Mouse (Mus musculus): ENCODE measurements at regions not wholly inside any gene's neighbourhood (a gene's known extent, or its start where the extent isn't known, plus 50 kb on each side); places are given as distances from the start of the nearest gene placed in this dataset.

DNA sequence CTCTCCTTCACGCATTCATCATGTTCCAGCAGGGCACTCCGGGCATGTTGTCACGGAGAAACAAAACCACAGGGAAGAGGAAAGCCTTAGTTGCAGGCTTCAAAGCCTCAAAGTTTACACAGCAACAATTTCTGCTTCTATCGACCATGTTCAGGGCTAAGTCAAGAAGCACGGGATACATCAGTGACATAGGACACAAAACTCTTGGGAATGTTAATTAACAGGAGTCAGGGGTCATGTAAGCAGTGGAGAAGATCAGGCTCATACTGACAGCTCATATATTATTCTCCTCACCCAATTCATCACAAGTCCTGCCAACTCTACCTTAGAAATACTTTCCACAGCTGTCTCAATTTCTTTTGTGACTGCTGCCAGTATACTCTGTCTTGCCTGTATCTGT is 133.0 kb upstream of the Btbd3 start:
- no peak overlapping the region for H3K27ac ChIP-seq (ENCODE audit: insufficient read depth, low read length)
- H3K4me3 ChIP-seq (ENCODE audit: insufficient read depth, low read length) = no peak overlapping the region
- TF ChIP-seq POLR2A (IDR thresholded peaks at IDR 0.05; ENCODE audit: extremely low read depth, insufficient read depth, low read length) (no peak), CTCF (IDR thresholded peaks at IDR 0.05; ENCODE audit: extremely low read depth, insufficient read depth, low read length) (no peak)

GRCm38 (mm10) chr2:138120868-138121267 is 135.5 kb upstream of the Btbd3 start:
- no peak overlapping the region for H3K27ac ChIP-seq (ENCODE audit: insufficient read depth, low read length)
- H3K4me1 ChIP-seq (ENCODE audit: control insufficient read depth, insufficient read depth, low read length) = peaks cover 3% of the 10 kb centered on the region
- H3K4me3 ChIP-seq (ENCODE audit: insufficient read depth, low read length) = no peak overlapping the region
- TF ChIP-seq POLR2A (IDR thresholded peaks at IDR 0.05; ENCODE audit: extremely low read depth, insufficient read depth, low read length) (no peak), CTCF (IDR thresholded peaks at IDR 0.05; ENCODE audit: extremely low read depth, insufficient read depth, low read length) (no peak)

More for the DNA sequence above, 133.0 kb upstream of the Btbd3 start:
- H3K4me1 ChIP-seq (ENCODE audit: control insufficient read depth, insufficient read depth, low read length) = peaks cover 3% of the 10 kb centered on the region

DNA sequence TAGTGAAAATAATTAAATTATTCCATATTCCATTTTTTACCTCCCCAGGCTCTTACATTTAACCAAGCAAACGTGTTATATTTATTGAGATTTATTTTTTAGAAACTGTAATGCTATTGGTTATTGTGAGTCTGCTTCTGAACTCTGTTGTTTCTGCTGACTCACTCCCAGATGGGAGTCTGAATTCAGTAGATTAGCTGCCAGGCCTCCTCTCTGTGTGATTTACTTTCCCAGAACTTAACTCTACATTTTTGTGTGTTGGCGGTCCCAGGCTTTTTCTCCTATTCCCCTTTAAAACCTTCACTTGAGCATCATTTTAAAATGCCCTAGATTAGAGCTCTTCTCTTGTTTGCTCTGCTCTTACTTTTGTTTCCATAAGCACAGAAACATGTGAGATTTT is 136.2 kb upstream of the Btbd3 start:
- peaks cover 3% of the 10 kb centered on the region for H3K4me1 ChIP-seq (ENCODE audit: control insufficient read depth, insufficient read depth, low read length)
- TF ChIP-seq CTCF (IDR thresholded peaks at IDR 0.05; ENCODE audit: extremely low read depth, insufficient read depth, low read length) = no peak
- no peak for TF ChIP-seq POLR2A (IDR thresholded peaks at IDR 0.05; ENCODE audit: extremely low read depth, insufficient read depth, low read length)
- no peak overlapping the region for H3K27ac ChIP-seq (ENCODE audit: insufficient read depth, low read length)
- no peak overlapping the region for H3K4me3 ChIP-seq (ENCODE audit: insufficient read depth, low read length)

DNA sequence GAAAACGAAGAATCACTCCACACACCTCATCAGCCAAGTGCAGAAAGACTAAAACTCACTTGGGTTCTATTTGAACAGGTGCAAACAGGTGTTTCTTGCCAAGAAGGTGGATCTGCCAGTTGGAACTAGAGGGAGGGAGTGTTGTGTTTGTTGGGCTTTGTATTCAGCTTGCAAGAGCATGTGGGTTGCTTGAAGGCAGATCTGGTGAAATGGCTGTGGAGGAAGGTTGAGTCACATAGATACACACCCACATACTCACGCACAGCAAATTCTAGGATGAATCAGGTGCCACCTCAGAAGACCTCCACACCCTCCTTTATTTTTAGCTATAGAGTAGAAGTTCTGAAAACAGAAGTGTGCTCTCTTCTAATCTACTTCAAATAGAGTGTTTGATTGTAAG is 156.6 kb upstream of the Btbd3 start:
- Histone ChIP-seq H3K27ac (ENCODE audit: insufficient read depth, low read length) (no peak overlapping the region), H3K4me1 (ENCODE audit: control insufficient read depth, insufficient read depth, low read length) (no peaks in the 10 kb centered on the region), H3K4me3 (ENCODE audit: insufficient read depth, low read length) (no peak overlapping the region)
- no peak for TF ChIP-seq CTCF (IDR thresholded peaks at IDR 0.05; ENCODE audit: extremely low read depth, insufficient read depth, low read length)
- TF ChIP-seq POLR2A (IDR thresholded peaks at IDR 0.05; ENCODE audit: extremely low read depth, insufficient read depth, low read length) = no peak

- H3K27ac ChIP-seq (ENCODE audit: insufficient read depth, low read length) = no peak overlapping the region
- H3K4me3 ChIP-seq (ENCODE audit: insufficient read depth, low read length) = 0 out of 2 replicates have a peak overlapping the region, but pooled peaks have one; percentile 10
These were observed 171.0 kb upstream of the Btbd3 start for GRCm38 (mm10) chr2:138085390-138085789.

DNA sequence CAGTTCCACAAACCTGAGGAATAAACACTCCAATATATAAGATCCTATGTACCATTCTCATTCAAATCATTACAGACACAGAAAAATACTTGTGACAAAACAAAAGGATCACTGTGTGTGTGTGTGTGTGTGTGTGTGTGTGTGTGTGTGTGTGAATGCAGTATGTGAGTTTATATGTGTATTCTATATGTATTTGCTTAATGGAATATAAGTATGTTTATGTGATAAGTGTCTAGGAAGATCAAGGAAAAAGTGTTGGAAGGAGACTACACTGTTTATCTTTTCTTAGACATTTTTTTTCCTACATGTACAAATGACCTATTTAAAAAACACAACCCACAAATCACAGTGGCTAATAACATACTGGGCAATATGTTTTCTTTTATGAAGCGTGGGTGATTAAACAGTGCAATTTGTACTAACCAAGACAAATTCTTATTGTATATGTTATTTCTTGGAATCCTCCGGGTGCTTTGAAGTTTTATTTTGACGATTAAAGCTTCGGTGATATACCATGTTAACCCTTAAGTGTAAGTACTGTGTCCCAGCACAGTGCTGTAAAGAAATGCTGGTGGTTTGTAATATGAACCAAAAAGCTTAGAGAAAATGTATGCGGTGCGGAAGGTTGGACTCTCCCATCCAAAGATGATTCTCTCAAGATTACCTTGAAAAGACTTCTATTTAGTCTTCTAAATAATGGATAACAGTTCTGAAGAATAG is 171.6 kb upstream of the Btbd3 start:
- H3K27ac ChIP-seq (ENCODE audit: insufficient read depth, low read length) = no peak overlapping the region
- no peak overlapping the region for H3K4me3 ChIP-seq (ENCODE audit: insufficient read depth, low read length)
- TF ChIP-seq CTCF (IDR thresholded peaks at IDR 0.05; ENCODE audit: extremely low read depth, insufficient read depth, low read length) (no peak), POLR2A (IDR thresholded peaks at IDR 0.05; ENCODE audit: extremely low read depth, insufficient read depth, low read length) (no peak)

More at GRCm38 (mm10) chr2:138085390-138085789, 171.0 kb upstream of the Btbd3 start:
- TF ChIP-seq POLR2A (IDR thresholded peaks at IDR 0.05; ENCODE audit: extremely low read depth, insufficient read depth, low read length) (no peak), CTCF (IDR thresholded peaks at IDR 0.05; ENCODE audit: extremely low read depth, insufficient read depth, low read length) (no peak)
- peaks cover 2% of the 10 kb centered on the region for H3K4me1 ChIP-seq (ENCODE audit: control insufficient read depth, insufficient read depth, low read length)

DNA sequence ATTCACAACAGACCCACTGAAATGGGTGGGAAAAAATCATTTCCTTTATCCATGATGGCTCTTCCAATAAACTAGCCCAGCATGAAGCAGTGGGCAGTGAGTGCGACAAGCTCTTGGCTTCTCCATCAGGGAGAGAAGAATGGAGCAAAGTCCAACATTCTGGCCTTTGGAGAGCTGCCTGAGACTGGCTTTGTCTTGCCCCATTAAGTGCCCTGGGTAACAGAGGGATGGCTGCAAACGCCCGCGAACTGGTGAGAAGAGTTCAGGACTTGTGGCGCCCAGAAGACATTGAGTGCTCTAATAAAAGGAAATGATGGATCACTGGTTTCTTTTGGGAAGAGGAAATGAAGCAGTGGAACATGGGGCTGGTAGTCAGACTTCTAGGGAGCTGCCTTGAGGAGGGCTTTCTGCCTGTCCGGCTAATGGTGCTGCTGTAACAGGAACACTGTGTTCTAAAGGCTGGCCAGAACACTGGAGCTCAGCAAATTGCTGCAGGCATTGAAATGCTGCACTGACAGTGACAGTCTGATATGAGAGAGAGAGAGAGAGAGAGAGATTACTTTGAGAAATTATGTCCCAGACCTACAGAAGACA is 182.2 kb upstream of the Btbd3 start:
- H3K4me1 ChIP-seq (ENCODE audit: control insufficient read depth, insufficient read depth, low read length) = no peaks in the 10 kb centered on the region
- no peak for TF ChIP-seq POLR2A (IDR thresholded peaks at IDR 0.05; ENCODE audit: extremely low read depth, insufficient read depth, low read length)
- no peak for TF ChIP-seq CTCF (IDR thresholded peaks at IDR 0.05; ENCODE audit: extremely low read depth, insufficient read depth, low read length)
- no peak overlapping the region for H3K27ac ChIP-seq (ENCODE audit: insufficient read depth, low read length)
- no peak overlapping the region for H3K4me3 ChIP-seq (ENCODE audit: insufficient read depth, low read length)

More for the DNA sequence above, 171.6 kb upstream of the Btbd3 start:
- H3K4me1 ChIP-seq (ENCODE audit: control insufficient read depth, insufficient read depth, low read length) = peaks cover 2% of the 10 kb centered on the region

GRCm38 (mm10) chr2:138072165-138072728 is 184.1 kb upstream of the Btbd3 start:
- Histone ChIP-seq H3K4me1 (ENCODE audit: control insufficient read depth, insufficient read depth, low read length) (no peaks in the 10 kb centered on the region), H3K4me3 (ENCODE audit: insufficient read depth, low read length) (no peak overlapping the region), H3K27ac (ENCODE audit: insufficient read depth, low read length) (no peak overlapping the region)
- TF ChIP-seq POLR2A (IDR thresholded peaks at IDR 0.05; ENCODE audit: extremely low read depth, insufficient read depth, low read length) = no peak
- no peak for TF ChIP-seq CTCF (IDR thresholded peaks at IDR 0.05; ENCODE audit: extremely low read depth, insufficient read depth, low read length)

GRCm38 (mm10) chr2:138053081-138053480 is 203.3 kb upstream of the Btbd3 start:
- Histone ChIP-seq H3K4me1 (ENCODE audit: control insufficient read depth, insufficient read depth, low read length) (peaks cover 1% of the 10 kb centered on the region; the same call in 1 of the 2 replicates), H3K27ac (ENCODE audit: insufficient read depth, low read length) (no peak overlapping the region), H3K4me3 (ENCODE audit: insufficient read depth, low read length) (no peak overlapping the region)
- TF ChIP-seq CTCF (IDR thresholded peaks at IDR 0.05; ENCODE audit: extremely low read depth, insufficient read depth, low read length) (no peak), POLR2A (IDR thresholded peaks at IDR 0.05; ENCODE audit: extremely low read depth, insufficient read depth, low read length) (no peak)
